Mouse (Mus musculus) neutrophil, adult 5-6 weeks (primary cell): ENCODE measurements around the gene Tcam1. TPM values are rescaled to one million over a fixed set of nuclear protein-coding genes. Genes with fewer than 3 reads are reported as not detected.

Experiments used
- total RNA-seq: library from RNA; stranded (forward); fragments of 200-1000 nt; gene quantifications from 2 replicates; pipeline ENCODE4 v1.2.3, GENCODE M21; 2017

The Tcam1 gene
- total RNA-seq, 1 experiment from 2014 or later: not detected

Other genes starting within 250 kb of the Tcam1 start
- gene Dcaf7, start 239.8 kb upstream of the Tcam1 start, total RNA-seq: 46.9 and 48.4 TPM in 2 replicates
- gene Taco1, start 210.6 kb upstream of the Tcam1 start, total RNA-seq: 9.8 and 12.0 TPM in 2 replicates
- gene Map3k3, start 192.1 kb upstream of the Tcam1 start, total RNA-seq: 223 and 224 TPM in 2 replicates
- gene Gm10840, start 115.8 kb upstream of the Tcam1 start, total RNA-seq: 2.4 and 4.1 TPM in 2 replicates
- gene Limd2, start 115.8 kb upstream of the Tcam1 start, total RNA-seq: 145 and 154 TPM in 2 replicates
- 34.6 and 36.5 TPM in 2 replicates for gene Strada, start 74.5 kb upstream of the Tcam1 start, total RNA-seq
- 109 and 118 TPM in 2 replicates for gene Ccdc47, start 60.3 kb upstream of the Tcam1 start, total RNA-seq
- 106 and 126 TPM in 2 replicates for gene Ddx42, start 59.7 kb upstream of the Tcam1 start, total RNA-seq
- gene Ftsj3, start 20.6 kb upstream of the Tcam1 start, total RNA-seq: 60.0 and 63.8 TPM in 2 replicates
- 53.5 and 58.3 TPM in 2 replicates for gene Psmc5, start 20.5 kb upstream of the Tcam1 start, total RNA-seq
- 241 and 253 TPM in 2 replicates for gene Smarcd2, start 3.7 kb upstream of the Tcam1 start, total RNA-seq
- 0.70 and 2.7 TPM in 2 replicates for gene Gh, start 25.2 kb downstream of the Tcam1 start, total RNA-seq
- 904 and 938 TPM in 2 replicates for gene Cd79b, start 38.1 kb downstream of the Tcam1 start, total RNA-seq
- 5.9 and 8.0 TPM in 2 replicates for gene Scn4a, start 76.6 kb downstream of the Tcam1 start, total RNA-seq
- not detected in 2 replicates for gene Prr29, start 88.8 kb downstream of the Tcam1 start, total RNA-seq
- gene Icam2, start 111.4 kb downstream of the Tcam1 start, total RNA-seq: 114 and 128 TPM in 2 replicates
- gene Ern1, start 211.2 kb downstream of the Tcam1 start, total RNA-seq: 18.6 and 23.6 TPM in 2 replicates